Mouse (Mus musculus) liver, adult 2 months (tissue): ENCODE data around the gene Armc5. TPM values are rescaled to one million over a fixed set of nuclear protein-coding genes. Genes with fewer than 3 reads are reported as not detected.

Source experiments
- DNase-seq: peaks from one replicate; pipeline ENCODE4 v3.0.0-alpha.2; 2011; ENCODE audit warnings: low read depth, low spot score; ENCODE audit errors: extremely low read depth
- H3K27ac ChIP-seq: fragments of 200-500 bp; replicated peaks from 2 replicates; pipeline ENCODE4 v1.5.1; 2012; ENCODE audit warnings: low read depth, mild to moderate bottlenecking, control low read depth, inconsistent platforms, low read length; ENCODE audit not compliant: insufficient read depth
- H3K27me3 ChIP-seq: fragments of 200-500 bp; 2 replicates; pipeline ENCODE4 v1.6.1; 2012; ENCODE audit warnings: mild to moderate bottlenecking, moderate library complexity, low read length, inconsistent platforms; ENCODE audit not compliant: control insufficient read depth, insufficient read depth
- H3K36me3 ChIP-seq: fragments of 200-500 bp; 2 replicates; pipeline ENCODE4 v1.6.1; 2012; ENCODE audit warnings: low read length, inconsistent platforms; ENCODE audit not compliant: control insufficient read depth, insufficient read depth
- H3K4me1 ChIP-seq: fragments of 200-500 bp; 2 replicates; pipeline ENCODE4 v1.6.1; 2011; ENCODE audit warnings: low read length; ENCODE audit not compliant: control insufficient read depth, insufficient read depth
- H3K4me3 ChIP-seq: fragments of 200-500 bp; 2 replicates; pipeline ENCODE4 v1.5.1; 2011; ENCODE audit warnings: low read depth, mild to moderate bottlenecking, control low read depth, low read length, moderate library complexity; ENCODE audit not compliant: insufficient read depth
- H3K79me2 ChIP-seq: fragments of 200-500 bp; 2 replicates; pipeline ENCODE4 v1.6.1; 2012; ENCODE audit warnings: inconsistent platforms, mild to moderate bottlenecking, low read length, moderate library complexity; ENCODE audit not compliant: control insufficient read depth, insufficient read depth
- H3K9ac ChIP-seq: fragments of 200-500 bp; 2 replicates; pipeline ENCODE4 v1.6.1; 2012; ENCODE audit warnings: low read depth, mild to moderate bottlenecking, control low read depth, inconsistent platforms, low read length
- CTCF ChIP-seq: fragments of 200-500 bp; IDR thresholded peaks from 2 replicates; pipeline ENCODE4 v1.5.1; 2011; ENCODE audit warnings: low read depth, low read length, control low read depth
- POLR2A ChIP-seq: fragments of 200-500 bp; IDR thresholded peaks from 2 replicates; pipeline ENCODE4 v1.6.1; 2011; ENCODE audit warnings: low read length, control low read depth; ENCODE audit not compliant: insufficient read depth; ENCODE audit errors: extremely low read depth
- WGBS: fragments of 180-500 bp; shearing (Covaris S2); methylation state at CpG from one replicate; pipeline ENCODE4 v1.1.7; 2018; 5-methylcytosine and 5-hydroxymethylcytosine counted together
- polyA plus RNA-seq: library from polyadenylated mRNA; depleted of rRNA; stranded (reverse); fragments of >200 nt; gene quantifications from 2 replicates; pipeline ENCODE4 v1.2.3, GENCODE M21; 2012
- total RNA-seq: library from RNA; depleted of rRNA; stranded (reverse); fragments of >200 nt; gene quantifications from 2 replicates; pipeline ENCODE4 v1.2.3, GENCODE M21; 2014

Gene Armc5
- total and polyA plus RNA-seq, 2 experiments = 2.1 to 12.7 TPM

DNA sequence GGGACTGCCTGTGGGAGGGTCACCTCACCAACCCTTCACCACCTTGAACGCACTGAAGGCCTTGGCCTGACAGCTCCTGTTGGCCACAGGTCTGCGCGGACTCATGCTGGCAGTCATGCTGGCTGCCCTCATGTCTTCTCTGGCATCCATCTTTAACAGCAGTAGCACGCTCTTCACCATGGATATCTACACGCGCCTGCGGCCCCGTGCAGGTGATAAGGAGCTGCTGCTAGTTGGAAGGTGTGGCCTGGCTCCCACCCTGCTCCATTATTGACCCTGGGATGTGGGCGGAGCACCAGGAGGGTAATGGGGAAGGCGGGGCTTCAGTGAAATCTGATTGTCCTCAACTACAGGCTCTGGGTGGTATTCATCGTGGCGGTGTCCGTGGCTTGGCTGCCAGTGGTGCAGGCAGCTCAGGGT is 33.3 kb downstream of the Armc5 start:
- Histone ChIP-seq H3K27ac (no peak overlapping the region), H3K9ac (no peak overlapping the region), H3K4me1 (no peaks in the 10 kb centered on the region), H3K27me3 (no peaks in the 10 kb centered on the region), H3K79me2 (no peaks in the 10 kb centered on the region), H3K4me3 (no peak overlapping the region), H3K36me3 (peaks cover 12% of the 10 kb centered on the region; the same call in 1 of the 2 replicates)
- TF ChIP-seq CTCF (no peak), POLR2A (no peak)
- DNase-seq = no peak
- WGBS = 46% methylated on average over 13 of the region's 13 CpGs

GRCm38 (mm10) chr7:128271496-128271895 is 34.4 kb downstream of the Armc5 start:
- no peaks in the 10 kb centered on the region for H3K4me1 ChIP-seq
- no peaks in the 10 kb centered on the region for H3K27me3 ChIP-seq
- H3K9ac ChIP-seq = no peak overlapping the region
- H3K79me2 ChIP-seq = no peaks in the 10 kb centered on the region
- no peak for TF ChIP-seq CTCF
- TF ChIP-seq POLR2A = no peak
- no peak for DNase-seq
- H3K36me3 ChIP-seq = peaks cover 19% of the 10 kb centered on the region
- 96% methylated on average over 9 of the region's 9 CpGs for WGBS
- no peak overlapping the region for H3K4me3 ChIP-seq
- H3K27ac ChIP-seq = no peak overlapping the region

DNA sequence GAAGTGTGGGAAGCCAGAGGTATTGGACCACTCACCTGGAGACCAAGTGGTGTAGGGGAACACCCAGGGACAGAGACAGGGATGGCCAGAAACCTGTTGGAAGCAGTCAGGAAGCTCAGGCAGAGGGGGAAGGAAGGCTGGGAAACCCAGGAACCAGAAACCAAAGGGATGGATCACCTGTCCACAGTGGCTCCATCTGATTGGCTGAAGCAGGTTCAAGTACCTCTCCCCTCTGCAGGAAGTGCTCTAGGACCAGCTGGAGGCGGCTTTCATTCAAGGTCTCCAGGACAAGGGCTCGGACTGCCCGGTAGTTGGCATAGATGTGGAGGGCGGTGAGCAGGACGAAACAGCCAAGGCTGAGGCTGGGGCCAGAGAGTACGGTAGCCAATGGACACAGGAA is 38.9 kb downstream of the Armc5 start:
- no peak overlapping the region for H3K9ac ChIP-seq
- H3K36me3 ChIP-seq = peaks cover 38% of the 10 kb centered on the region
- TF ChIP-seq CTCF (no peak), POLR2A (no peak)

DNA sequence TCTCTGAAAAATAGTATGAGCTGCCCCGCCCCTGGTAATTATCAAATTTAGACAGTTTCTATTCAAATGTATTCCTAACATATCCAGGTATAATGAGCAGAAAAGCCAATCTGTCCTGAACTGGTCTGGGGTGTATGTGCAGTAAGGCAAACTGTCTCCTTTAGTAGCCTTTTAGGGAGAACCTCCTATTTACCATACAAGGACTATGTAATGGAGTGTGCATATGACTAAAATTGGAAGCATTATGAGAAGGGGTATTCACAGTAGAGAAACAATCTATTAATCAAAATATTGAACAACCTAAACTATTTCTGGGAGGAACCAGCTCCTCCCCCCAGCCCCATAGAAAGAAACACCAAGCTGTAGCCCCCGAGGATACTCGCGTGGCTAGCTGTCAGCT is 42.6 kb downstream of the Armc5 start:
- DNase-seq = no peak
- no peak for TF ChIP-seq CTCF
- no peak for TF ChIP-seq POLR2A
- peaks cover 41% of the 10 kb centered on the region for H3K36me3 ChIP-seq
- no peak overlapping the region for H3K9ac ChIP-seq
- H3K79me2 ChIP-seq = no peaks in the 10 kb centered on the region
- H3K27me3 ChIP-seq = no peaks in the 10 kb centered on the region
- H3K4me1 ChIP-seq = no peaks in the 10 kb centered on the region
- H3K27ac ChIP-seq = no peak overlapping the region
- no peak overlapping the region for H3K4me3 ChIP-seq
- 97% methylated on average over 4 of the region's 4 CpGs for WGBS

More for the DNA sequence above, 38.9 kb downstream of the Armc5 start:
- no peaks in the 10 kb centered on the region for H3K79me2 ChIP-seq
- no peaks in the 10 kb centered on the region for H3K27me3 ChIP-seq
- DNase-seq = no peak
- 96% methylated on average over 6 of the region's 6 CpGs for WGBS
- H3K27ac ChIP-seq = no peak overlapping the region
- no peaks in the 10 kb centered on the region for H3K4me1 ChIP-seq
- H3K4me3 ChIP-seq = no peak overlapping the region

DNA sequence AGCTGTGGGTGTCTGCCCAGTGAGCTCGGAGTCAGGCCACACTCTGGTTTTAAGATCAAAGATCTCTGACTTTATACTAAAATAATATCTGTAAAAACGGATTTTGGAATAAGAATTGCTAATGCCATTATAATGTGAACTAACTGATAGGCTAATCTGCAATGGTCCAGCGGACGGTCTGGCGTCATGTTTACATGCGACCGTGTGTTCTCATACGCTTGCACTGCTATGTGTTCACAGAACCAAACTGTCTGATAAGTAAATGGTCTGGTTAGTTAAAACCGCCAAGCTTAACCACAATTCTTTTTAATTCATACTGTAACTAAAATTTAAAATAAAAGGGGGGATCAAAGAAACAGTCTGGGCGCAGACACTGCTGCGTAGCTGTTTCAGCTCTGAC is 44.6 kb downstream of the Armc5 start:
- no peak for DNase-seq
- 96% methylated on average over 11 of the region's 11 CpGs for WGBS
- Histone ChIP-seq H3K9ac (no peak overlapping the region), H3K27ac (no peak overlapping the region), H3K27me3 (no peaks in the 10 kb centered on the region), H3K4me1 (no peaks in the 10 kb centered on the region), H3K36me3 (peaks cover 27% of the 10 kb centered on the region), H3K79me2 (no peaks in the 10 kb centered on the region), H3K4me3 (no peak overlapping the region)
- TF ChIP-seq CTCF (no peak), POLR2A (no peak)

DNA sequence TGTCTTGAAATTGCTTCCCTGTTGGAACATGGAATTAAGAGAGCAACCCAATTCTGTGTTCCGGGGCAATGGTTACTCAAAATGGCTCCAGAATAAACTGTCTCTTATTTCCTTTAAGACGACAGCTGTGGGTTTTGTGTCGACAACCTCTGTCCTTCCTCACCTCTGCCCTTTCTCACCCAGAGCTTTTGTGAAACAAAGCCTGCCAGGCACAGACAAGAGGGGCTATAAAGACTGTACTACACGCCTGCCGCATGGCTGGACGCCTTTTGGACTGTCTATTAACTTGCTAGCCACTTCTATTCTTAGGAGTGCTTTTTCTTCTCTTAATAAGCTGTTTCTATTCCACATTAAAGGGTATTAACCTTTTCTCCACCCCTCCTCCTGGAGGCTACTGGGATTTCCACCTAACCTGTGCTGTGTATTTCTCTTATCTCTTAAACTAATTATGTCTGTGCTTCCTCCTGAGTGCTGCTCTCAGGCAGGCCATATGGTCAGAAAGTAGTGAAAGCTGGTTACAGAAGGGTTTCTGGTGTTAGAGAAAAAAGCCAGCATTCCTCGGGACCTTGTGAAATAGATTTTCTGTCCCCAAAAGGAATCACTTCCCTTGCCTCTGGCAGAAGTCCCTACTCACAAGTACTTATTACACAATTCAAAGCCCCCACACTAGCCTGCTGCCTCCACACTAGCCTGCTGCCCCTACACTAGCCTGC is 45.5 kb downstream of the Armc5 start:
- no peak overlapping the region for H3K4me3 ChIP-seq
- H3K27ac ChIP-seq = no peak overlapping the region
- H3K4me1 ChIP-seq = no peaks in the 10 kb centered on the region
- H3K36me3 ChIP-seq = peaks cover 30% of the 10 kb centered on the region
- H3K27me3 ChIP-seq = no peaks in the 10 kb centered on the region
- 83% methylated on average over 7 of the region's 7 CpGs for WGBS
- no peak for TF ChIP-seq CTCF
- no peak for TF ChIP-seq POLR2A
- H3K9ac ChIP-seq = no peak overlapping the region
- no peak for DNase-seq
- H3K79me2 ChIP-seq = no peaks in the 10 kb centered on the region
